Mouse (Mus musculus): Measurements from ENCODE around the gene Gm7247.

GRCm38 (mm10) chr14:51384351-51384750, 22.8 kb downstream of the Gm7247 start:
- TF ChIP-seq POLR2A (IDR thresholded peaks at IDR 0.05; ENCODE audit: low read depth, low read length) (no peak), CTCF (conservative IDR thresholded peaks at IDR 0.05; ENCODE audit: insufficient read depth, insufficient read length, low read depth, low read length) (no peak)
